Mouse (Mus musculus): ENCODE measurements at regions not wholly inside any gene's neighbourhood (a gene's known extent, or its start where the extent isn't known, plus 50 kb on each side); places are given as distances from the start of the nearest gene placed in this dataset.

DNA sequence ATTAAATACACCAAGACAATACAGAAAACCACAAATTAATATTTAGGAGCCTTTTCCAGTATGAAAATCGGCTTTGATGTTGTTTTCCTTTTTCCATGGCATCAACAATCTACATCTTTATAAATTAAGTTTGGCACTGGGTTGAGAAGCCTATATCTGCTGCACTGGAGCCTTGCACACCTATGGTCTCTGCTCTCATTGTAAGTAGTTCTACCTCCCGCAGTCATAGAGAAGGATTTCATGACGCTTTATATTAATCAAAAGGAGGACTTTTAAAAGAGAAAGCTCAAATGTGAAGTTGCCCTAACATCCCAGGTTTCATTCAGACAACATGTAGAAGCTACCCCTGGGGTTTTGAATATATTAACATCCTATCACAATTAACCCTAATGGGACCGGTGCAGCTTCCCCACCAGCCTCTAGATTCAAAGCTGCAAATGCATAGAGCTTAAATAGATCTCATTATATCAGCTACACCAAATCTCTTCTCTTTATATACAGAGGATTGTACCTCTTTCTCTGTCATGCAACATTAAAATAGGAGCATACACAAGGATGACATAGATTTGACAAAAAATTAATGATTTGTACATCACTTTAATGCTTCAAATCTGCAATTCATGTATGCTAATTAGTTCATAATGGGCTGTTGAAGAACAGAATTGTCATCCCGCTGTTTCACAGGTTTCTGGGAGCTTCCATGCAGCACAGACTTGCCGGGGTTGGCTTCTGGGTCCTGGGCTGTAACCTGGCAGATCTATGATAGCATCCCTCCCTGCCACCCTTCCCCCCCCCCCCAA lies 166.6 kb upstream of the Pard3b start:
- 84% methylated on average over 6 of the region's 6 CpGs for WGBS
- no peak for DNase-seq (ENCODE audit: low spot score)
- Histone ChIP-seq H3K27ac (no peak overlapping the region), H3K27me3 (ENCODE audit: insufficient read depth, poor library complexity, severe bottlenecking) (no peaks in the 10 kb centered on the region), H3K4me1 (no peaks in the 10 kb centered on the region), H3K9me3 (no peaks in the 10 kb centered on the region), H3K36me3 (no peaks in the 10 kb centered on the region), H3K4me3 (no peak overlapping the region)

DNA sequence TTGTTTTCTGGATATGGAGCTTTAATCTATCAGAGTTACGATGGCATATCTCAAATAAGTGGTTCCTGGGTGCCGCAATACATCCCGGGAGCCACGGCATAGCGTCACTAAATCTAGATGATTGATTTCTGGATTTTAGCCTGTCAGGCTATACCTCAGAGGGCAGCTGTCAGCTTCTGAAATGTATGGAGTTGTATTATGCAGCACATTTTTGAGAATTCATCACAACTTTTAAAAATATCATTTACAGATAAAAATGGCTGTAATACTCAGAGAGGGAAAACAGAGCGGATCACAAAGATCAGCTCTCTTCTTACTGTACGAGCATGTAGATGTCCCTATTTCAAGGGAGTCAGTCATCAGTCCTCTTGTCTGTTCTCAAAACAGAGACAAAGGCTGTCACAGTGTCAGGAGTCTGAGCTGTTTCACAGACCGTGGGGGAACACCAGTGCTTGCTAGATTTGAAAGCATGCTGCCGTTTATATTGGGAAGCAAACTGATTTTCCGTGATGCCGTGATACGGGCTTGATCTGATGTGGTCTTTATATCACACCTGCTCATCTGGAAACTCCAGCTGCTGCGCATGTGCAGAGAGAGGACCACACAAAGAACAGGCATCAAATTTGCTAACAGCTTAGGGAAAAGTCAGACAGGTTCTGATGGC lies 165.9 kb upstream of the Pard3b start:
- WGBS, result 77% methylated on average over 13 of the region's 13 CpGs
- no peaks in the 10 kb centered on the region for H3K4me1 ChIP-seq
- H3K36me3 ChIP-seq, result no peaks in the 10 kb centered on the region
- no peak overlapping the region for H3K4me3 ChIP-seq
- no peaks in the 10 kb centered on the region for H3K27me3 ChIP-seq (ENCODE audit: insufficient read depth, poor library complexity, severe bottlenecking)
- no peak overlapping the region for H3K27ac ChIP-seq
- H3K9me3 ChIP-seq, result no peaks in the 10 kb centered on the region
- DNase-seq (ENCODE audit: low spot score), result no peak

DNA sequence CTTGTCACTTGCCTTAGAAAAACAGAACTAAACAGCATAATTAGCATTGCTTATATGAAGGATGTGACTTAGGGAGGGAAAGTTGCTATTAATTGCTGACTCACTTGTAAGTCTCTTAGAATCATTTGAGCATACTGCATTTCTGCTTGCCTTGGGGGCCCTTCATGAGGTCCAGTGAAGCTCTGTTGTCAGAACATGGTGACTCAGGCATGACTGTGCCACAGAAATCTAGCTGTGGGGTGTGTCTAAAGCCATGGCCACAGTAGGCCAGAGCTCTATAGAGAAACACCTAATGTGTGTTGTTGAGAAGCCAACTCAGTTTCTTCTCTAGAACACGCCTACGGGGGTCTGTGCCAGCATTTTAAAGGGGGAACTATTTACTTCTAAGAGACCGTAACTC lies 153.2 kb upstream of the Pard3b start:
- H3K27me3 ChIP-seq (ENCODE audit: insufficient read depth, poor library complexity, severe bottlenecking), result no peaks in the 10 kb centered on the region
- no peaks in the 10 kb centered on the region for H3K4me1 ChIP-seq
- no peak overlapping the region for H3K4me3 ChIP-seq
- WGBS, result 88% methylated on average over 3 of the region's 3 CpGs
- H3K36me3 ChIP-seq, result no peaks in the 10 kb centered on the region
- no peak for DNase-seq (ENCODE audit: low spot score)
- H3K9me3 ChIP-seq, result peaks cover 2% of the 10 kb centered on the region; the same call in 1 of the 2 replicates
- H3K27ac ChIP-seq, result no peak overlapping the region

DNA sequence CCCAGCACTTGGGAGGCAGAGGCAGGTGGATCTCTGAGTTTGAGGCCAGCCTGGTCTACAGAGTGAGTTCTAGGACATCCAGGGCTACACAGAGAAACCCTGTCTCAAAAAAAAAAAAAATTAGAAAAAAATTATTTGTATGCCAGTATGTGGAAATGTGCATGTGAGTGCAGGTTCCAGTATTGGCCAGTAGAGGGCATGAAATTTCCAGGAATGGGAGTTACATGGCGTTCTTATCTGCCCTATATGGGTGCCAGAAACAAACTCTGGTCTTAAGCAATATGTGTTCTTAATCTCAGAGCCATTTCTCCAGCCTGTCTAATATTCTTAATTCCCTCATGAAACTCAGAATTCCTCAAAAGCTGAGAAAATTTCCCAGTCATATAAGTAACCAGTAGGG lies 113.7 kb upstream of the Pard3b start:
- H3K4me1 ChIP-seq, result peaks cover 4% of the 10 kb centered on the region
- H3K27ac ChIP-seq, result no peak overlapping the region
- H3K4me3 ChIP-seq, result no peak overlapping the region
- no peaks in the 10 kb centered on the region for H3K27me3 ChIP-seq (ENCODE audit: insufficient read depth, poor library complexity, severe bottlenecking)
- no peaks in the 10 kb centered on the region for H3K36me3 ChIP-seq
- DNase-seq (ENCODE audit: low spot score), result no peak
- 73% methylated on average over 1 of the region's 1 CpGs for WGBS
- H3K9me3 ChIP-seq, result no peaks in the 10 kb centered on the region

DNA sequence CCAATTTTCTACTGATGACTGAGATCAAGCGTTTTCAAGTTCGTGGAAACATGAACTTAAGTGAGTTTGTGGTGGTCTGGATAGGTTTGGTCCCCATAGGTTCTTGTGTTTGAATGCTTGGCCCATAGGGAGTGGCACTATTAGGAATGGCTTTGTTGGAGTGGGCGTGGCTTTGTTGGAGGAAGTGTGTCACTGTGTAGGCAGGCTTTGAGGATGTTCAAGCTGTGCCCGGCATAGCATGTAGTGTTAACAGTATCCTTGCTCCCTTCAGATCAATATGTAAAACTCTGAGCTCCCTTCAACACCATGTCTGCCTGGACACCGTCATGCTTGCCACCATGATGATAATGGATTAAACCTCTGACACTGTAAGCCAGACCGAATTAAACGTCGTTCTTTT lies 112.7 kb upstream of the Pard3b start:
- no peaks in the 10 kb centered on the region for H3K36me3 ChIP-seq
- 76% methylated on average over 8 of the region's 8 CpGs for WGBS
- H3K4me3 ChIP-seq, result no peak overlapping the region
- DNase-seq (ENCODE audit: low spot score), result no peak
- peaks cover 11% of the 10 kb centered on the region for H3K4me1 ChIP-seq
- no peaks in the 10 kb centered on the region for H3K9me3 ChIP-seq
- no peak overlapping the region for H3K27ac ChIP-seq
- H3K27me3 ChIP-seq (ENCODE audit: insufficient read depth, poor library complexity, severe bottlenecking), result no peaks in the 10 kb centered on the region

DNA sequence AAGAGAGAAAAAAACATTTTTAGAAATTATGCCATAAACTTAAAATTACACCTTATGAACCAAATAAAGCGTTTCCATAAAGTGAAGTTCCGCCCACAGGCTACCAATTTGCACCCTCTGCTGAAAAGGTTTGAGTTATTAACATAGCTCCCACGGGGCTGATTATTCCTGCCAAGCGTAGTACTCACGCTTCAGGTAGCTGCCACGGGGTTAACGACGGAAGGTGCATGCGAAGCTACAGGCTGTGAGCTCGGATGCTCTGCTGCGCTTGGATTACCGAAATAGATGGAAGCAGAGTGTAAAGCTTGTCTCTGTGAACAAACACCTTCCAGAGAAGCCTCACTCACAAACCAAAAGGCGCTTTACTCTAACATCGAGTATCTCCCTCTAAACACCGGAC lies 109.9 kb upstream of the Pard3b start:
- no peak for DNase-seq (ENCODE audit: low spot score)
- WGBS, result 88% methylated on average over 15 of the region's 15 CpGs

DNA sequence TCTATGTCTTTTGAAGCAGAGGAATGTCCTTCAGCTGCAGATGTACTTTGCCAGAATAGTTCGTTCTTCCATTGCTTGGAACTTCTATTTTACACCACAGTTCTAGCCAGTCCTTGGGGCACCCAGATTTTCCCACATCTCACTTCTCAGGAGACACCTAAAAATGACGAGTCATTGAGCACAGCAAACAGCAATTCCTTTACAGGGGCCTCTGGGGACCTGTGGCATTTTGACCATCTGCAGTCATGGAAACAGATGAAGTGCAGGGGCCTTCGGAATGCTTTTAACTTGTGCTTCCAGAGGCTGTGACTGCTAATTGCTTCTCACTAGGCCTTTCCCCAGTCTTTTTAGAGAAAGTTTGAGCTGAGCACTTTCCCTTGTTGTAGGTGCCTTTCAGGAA lies 108.5 kb upstream of the Pard3b start:
- Histone ChIP-seq H3K9me3 (no peaks in the 10 kb centered on the region), H3K4me1 (peaks cover 19% of the 10 kb centered on the region), H3K4me3 (no peak overlapping the region), H3K27ac (peak overlapping the region; percentile 53), H3K27me3 (ENCODE audit: insufficient read depth, poor library complexity, severe bottlenecking) (no peaks in the 10 kb centered on the region), H3K36me3 (no peaks in the 10 kb centered on the region)
- DNase-seq (ENCODE audit: low spot score), result no peak
- 13% methylated on average over 3 of the region's 3 CpGs for WGBS

More for the DNA sequence above, 109.9 kb upstream of the Pard3b start:
- H3K4me1 ChIP-seq, result peaks cover 19% of the 10 kb centered on the region
- H3K9me3 ChIP-seq, result no peaks in the 10 kb centered on the region
- no peak overlapping the region for H3K4me3 ChIP-seq
- H3K36me3 ChIP-seq, result no peaks in the 10 kb centered on the region
- no peak overlapping the region for H3K27ac ChIP-seq
- H3K27me3 ChIP-seq (ENCODE audit: insufficient read depth, poor library complexity, severe bottlenecking), result no peaks in the 10 kb centered on the region

DNA sequence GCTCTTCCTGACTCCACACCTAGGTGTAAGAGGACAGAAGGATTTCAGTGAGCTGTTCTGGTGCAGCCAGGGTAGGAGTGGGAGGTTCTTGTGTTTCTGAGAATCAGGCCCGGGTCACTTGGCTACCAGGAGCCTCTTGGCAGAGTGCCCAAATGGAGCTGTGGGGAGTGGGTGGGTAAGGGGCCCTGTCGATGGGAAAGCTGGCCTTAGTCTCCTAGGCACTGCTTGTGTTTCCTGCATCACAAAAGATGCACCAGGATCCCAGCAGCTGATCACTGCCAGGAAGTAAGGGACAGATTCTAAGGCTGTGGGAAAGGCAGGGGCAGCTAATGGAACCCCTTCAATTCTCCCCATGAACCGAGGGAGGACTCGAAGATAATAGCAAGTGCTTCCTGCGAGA lies 107.1 kb upstream of the Pard3b start:
- no peak for DNase-seq (ENCODE audit: low spot score)
- H3K9me3 ChIP-seq, result no peaks in the 10 kb centered on the region
- H3K27ac ChIP-seq, result peak overlapping the region; percentile 72; the same call in 1 of the 2 replicates
- peaks cover 19% of the 10 kb centered on the region for H3K4me1 ChIP-seq
- H3K36me3 ChIP-seq, result no peaks in the 10 kb centered on the region
- WGBS, result 36% methylated on average over 5 of the region's 5 CpGs
- no peaks in the 10 kb centered on the region for H3K27me3 ChIP-seq (ENCODE audit: insufficient read depth, poor library complexity, severe bottlenecking)
- no peak overlapping the region for H3K4me3 ChIP-seq

DNA sequence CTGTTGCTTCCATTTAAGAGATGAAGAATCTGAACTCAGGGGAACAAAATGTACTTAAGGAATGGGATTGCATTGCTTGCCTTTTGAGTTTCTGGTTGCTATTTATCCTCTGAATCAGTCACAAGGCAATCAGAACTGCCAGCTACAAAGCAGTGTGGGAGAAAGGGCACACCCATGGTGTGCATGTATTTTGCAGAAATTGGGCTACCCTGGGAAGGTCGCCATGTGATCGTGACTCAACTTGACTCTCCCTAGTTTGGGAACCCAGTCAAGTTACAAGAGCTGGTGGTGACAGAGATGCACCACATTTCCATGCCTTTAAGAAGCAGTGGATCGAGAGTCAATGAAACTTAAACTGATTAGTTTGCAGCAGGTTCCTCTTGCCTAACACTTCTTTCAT lies 98.5 kb upstream of the Pard3b start:
- Histone ChIP-seq H3K27me3 (ENCODE audit: insufficient read depth, poor library complexity, severe bottlenecking) (no peaks in the 10 kb centered on the region), H3K9me3 (no peaks in the 10 kb centered on the region), H3K27ac (no peak overlapping the region), H3K4me1 (peaks cover 4% of the 10 kb centered on the region; the same call in 1 of the 2 replicates), H3K4me3 (no peak overlapping the region), H3K36me3 (no peaks in the 10 kb centered on the region)
- DNase-seq (ENCODE audit: low spot score), result no peak
- 87% methylated on average over 3 of the region's 3 CpGs for WGBS

DNA sequence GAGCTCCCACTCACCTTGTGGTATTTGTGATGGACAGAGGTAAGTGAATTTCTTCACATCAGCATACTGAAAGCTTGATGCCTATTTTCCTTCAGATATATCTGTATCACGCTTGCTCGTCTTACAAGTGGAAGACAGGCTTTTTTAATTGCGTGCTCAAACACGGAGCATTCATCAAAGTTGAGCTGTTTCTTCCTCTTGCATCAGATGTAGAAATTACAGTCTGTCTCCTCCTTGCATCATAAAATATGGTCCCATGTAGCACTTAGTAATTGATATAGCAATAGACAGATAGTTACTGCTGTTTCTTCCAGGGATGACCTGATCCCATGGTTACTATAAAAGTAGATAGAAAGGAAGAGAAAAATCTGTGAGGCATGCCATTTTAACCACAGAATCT lies 97.5 kb upstream of the Pard3b start:
- DNase-seq (ENCODE audit: low spot score), result no peak
- 90% methylated on average over 4 of the region's 4 CpGs for WGBS
- Histone ChIP-seq H3K36me3 (no peaks in the 10 kb centered on the region), H3K4me3 (no peak overlapping the region), H3K4me1 (peaks cover 4% of the 10 kb centered on the region; the same call in 1 of the 2 replicates), H3K27ac (no peak overlapping the region), H3K27me3 (ENCODE audit: insufficient read depth, poor library complexity, severe bottlenecking) (no peaks in the 10 kb centered on the region), H3K9me3 (no peaks in the 10 kb centered on the region)

DNA sequence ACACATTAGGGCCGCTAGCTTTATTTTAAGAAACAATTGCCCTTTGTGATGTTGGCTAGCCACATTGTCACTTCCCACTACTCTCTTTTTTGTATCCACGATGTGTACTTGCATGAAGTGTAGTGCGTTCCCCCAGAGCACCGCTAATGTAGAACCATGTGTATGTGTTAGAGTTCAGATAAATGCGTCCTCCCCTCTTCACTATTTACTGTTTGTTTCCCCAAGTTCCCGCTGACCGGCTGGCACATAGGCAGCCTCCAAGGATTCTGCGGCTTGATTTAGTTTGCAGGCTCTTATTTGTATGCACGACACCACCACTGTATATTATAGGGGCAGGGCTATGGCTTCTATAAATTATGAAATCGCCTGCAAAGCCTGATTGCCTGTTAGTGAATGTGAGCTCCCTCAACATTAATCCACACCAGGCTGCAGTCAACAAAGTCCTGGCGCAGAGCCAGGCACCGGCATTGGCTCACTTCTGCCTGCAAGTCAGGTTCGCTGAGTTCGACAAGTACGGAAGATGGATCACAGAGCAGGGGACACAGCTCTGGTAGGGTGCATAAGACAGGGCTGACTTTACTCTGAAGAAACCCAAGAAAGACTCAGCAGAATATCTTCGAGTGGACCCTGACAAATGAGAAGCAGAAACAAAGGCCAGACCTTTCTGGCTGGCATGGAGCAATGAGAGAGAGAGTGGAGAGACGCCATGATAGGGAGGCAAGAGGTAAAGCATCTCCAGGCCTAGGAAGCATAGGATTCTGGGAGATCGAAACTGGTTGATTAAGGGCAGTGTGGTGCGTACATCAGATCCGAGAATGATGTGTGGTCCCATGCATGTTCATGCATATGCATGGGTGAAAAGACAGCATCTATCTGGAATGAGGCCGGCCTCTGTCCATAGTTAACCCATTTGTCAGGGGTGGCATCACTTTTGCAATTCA lies 85.8 kb upstream of the Pard3b start:
- Histone ChIP-seq H3K4me3 (no peak overlapping the region), H3K27ac (no peak overlapping the region), H3K4me1 (no peaks in the 10 kb centered on the region), H3K9me3 (no peaks in the 10 kb centered on the region), H3K27me3 (ENCODE audit: insufficient read depth, poor library complexity, severe bottlenecking) (no peaks in the 10 kb centered on the region), H3K36me3 (no peaks in the 10 kb centered on the region)
- DNase-seq (ENCODE audit: low spot score), result no peak
- 83% methylated on average over 21 of the region's 21 CpGs for WGBS

DNA sequence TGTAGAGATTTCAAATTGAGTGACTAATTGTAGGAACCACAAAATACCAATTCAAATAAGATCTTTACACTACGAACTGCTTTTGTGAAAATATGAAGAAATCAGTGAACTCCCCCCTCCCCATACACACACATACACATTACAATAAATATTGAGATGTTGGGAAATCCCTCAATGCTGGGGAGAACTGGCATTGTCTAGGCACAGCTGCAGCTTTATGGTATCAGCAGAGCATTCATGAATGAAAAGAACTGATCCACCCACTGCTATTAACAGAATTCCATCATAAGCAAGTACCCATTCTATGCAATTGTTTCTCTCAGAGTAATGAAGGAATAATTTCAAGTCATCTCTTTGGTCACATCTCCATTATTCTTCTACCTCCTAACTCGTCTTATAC lies 79.1 kb upstream of the Pard3b start:
- 85% methylated on average over 2 of the region's 2 CpGs for WGBS
- H3K4me3 ChIP-seq, result no peak overlapping the region
- H3K9me3 ChIP-seq, result no peaks in the 10 kb centered on the region
- DNase-seq (ENCODE audit: low spot score), result no peak
- H3K27ac ChIP-seq, result no peak overlapping the region
- H3K27me3 ChIP-seq (ENCODE audit: insufficient read depth, poor library complexity, severe bottlenecking), result no peaks in the 10 kb centered on the region
- H3K4me1 ChIP-seq, result no peaks in the 10 kb centered on the region
- H3K36me3 ChIP-seq, result no peaks in the 10 kb centered on the region

DNA sequence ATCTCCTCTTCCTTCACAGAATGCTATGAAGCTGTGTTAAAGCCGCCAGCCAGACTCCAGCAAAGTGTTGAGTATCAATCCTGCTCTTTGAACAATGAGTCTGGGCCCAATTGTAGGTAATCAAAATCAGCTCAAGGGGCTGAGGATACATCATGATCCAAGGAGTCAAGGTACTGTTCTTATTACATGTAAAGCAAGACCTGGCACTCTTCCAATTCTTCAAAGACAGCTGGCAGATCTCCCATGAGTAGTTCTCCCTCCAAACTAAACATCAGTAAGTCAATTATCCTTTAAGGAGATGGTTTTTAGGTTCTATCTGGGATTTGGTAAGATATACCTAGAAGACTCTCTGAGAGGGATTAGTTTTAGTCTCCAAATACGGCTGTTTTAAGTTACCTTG lies 76.5 kb upstream of the Pard3b start:
- Histone ChIP-seq H3K27ac (no peak overlapping the region), H3K27me3 (ENCODE audit: insufficient read depth, poor library complexity, severe bottlenecking) (no peaks in the 10 kb centered on the region), H3K36me3 (no peaks in the 10 kb centered on the region), H3K9me3 (no peaks in the 10 kb centered on the region), H3K4me3 (no peak overlapping the region), H3K4me1 (no peaks in the 10 kb centered on the region)
- 78% methylated on average over 2 of the region's 2 CpGs for WGBS
- DNase-seq (ENCODE audit: low spot score), result no peak

Measured in heart, embryonic 10.5 days (tissue).